Mouse (Mus musculus): ENCODE measurements around the gene Samm50. TPM values are rescaled to one million over a fixed set of nuclear protein-coding genes. Genes with fewer than 3 reads are reported as not detected.

The Samm50 gene
- polyA plus RNA-seq, 1 experiment from 2014 or later = 147 TPM

GRCm38 (mm10) chr15:84213162-84213739 lies 21.2 kb downstream of the Samm50 start:
- H3K27me3 ChIP-seq (ENCODE audit: insufficient read depth, low read length) = no peaks in the 10 kb centered on the region
- H3K4me3 ChIP-seq (replicated peaks; ENCODE audit: low read depth, low read length) = no peak overlapping the region
- no peaks in the 10 kb centered on the region for H3K9me3 ChIP-seq (replicated peaks; ENCODE audit: low read length)
- H3K27ac ChIP-seq = no peak overlapping the region
- peaks cover 17% of the 10 kb centered on the region for H3K4me1 ChIP-seq (replicated peaks; ENCODE audit: insufficient read depth, low read length)
- peaks cover 22% of the 10 kb centered on the region for H3K36me3 ChIP-seq (ENCODE audit: insufficient read depth, low read length)
- no peak overlapping the region for H3K9ac ChIP-seq (ENCODE audit: low read depth, low read length)
- no peak overlapping the region for H3K4me2 ChIP-seq (ENCODE audit: low read length)
- DNase-seq (ENCODE audit: low spot score) (no peak), ATAC-seq (replicated peaks; ENCODE audit: low FRiP score, low read depth) (no peak; the same call in 1 of the 2 replicates)
- no peak for TF ChIP-seq CTCF (IDR thresholded peaks at IDR 0.05; ENCODE audit: low read depth)
- WGBS = 86% methylated on average over 6 of the region's 6 CpGs

- WGBS = 45% methylated on average over 7 of the region's 7 CpGs
- ATAC-seq (replicated peaks; ENCODE audit: low FRiP score, low read depth) (no peak), DNase-seq (ENCODE audit: low spot score) (no peak)
- Histone ChIP-seq H3K4me2 (ENCODE audit: low read length) (no peak overlapping the region), H3K27ac (0 out of 2 replicates have a peak overlapping the region, but pooled peaks have one; percentile 13), H3K36me3 (ENCODE audit: insufficient read depth, low read length) (peaks cover 15% of the 10 kb centered on the region), H3K27me3 (ENCODE audit: insufficient read depth, low read length) (no peaks in the 10 kb centered on the region), H3K4me1 (replicated peaks; ENCODE audit: insufficient read depth, low read length) (peaks cover 26% of the 10 kb centered on the region), H3K9ac (ENCODE audit: low read depth, low read length) (no peak overlapping the region), H3K9me3 (replicated peaks; ENCODE audit: low read length) (no peaks in the 10 kb centered on the region), H3K4me3 (replicated peaks; ENCODE audit: low read depth, low read length) (no peak overlapping the region)
- TF ChIP-seq CTCF (IDR thresholded peaks at IDR 0.05; ENCODE audit: low read depth) = no peak
These were observed 22.4 kb downstream of the Samm50 start for GRCm38 (mm10) chr15:84214476-84214875.

GRCm38 (mm10) chr15:84215273-84215672 lies 23.2 kb downstream of the Samm50 start:
- H3K36me3 ChIP-seq (ENCODE audit: insufficient read depth, low read length) = peaks cover 7% of the 10 kb centered on the region
- DNase-seq (ENCODE audit: low spot score) = no peak
- WGBS = 82% methylated on average over 2 of the region's 2 CpGs
- no peaks in the 10 kb centered on the region for H3K9me3 ChIP-seq (replicated peaks; ENCODE audit: low read length)
- no peak overlapping the region for H3K4me2 ChIP-seq (ENCODE audit: low read length)
- ATAC-seq (replicated peaks; ENCODE audit: low FRiP score, low read depth) = no peak
- H3K27ac ChIP-seq = no peak overlapping the region
- no peak for TF ChIP-seq CTCF (IDR thresholded peaks at IDR 0.05; ENCODE audit: low read depth)
- H3K4me1 ChIP-seq (replicated peaks; ENCODE audit: insufficient read depth, low read length) = peaks cover 26% of the 10 kb centered on the region
- no peak overlapping the region for H3K4me3 ChIP-seq (replicated peaks; ENCODE audit: low read depth, low read length)
- H3K27me3 ChIP-seq (ENCODE audit: insufficient read depth, low read length) = no peaks in the 10 kb centered on the region
- H3K9ac ChIP-seq (ENCODE audit: low read depth, low read length) = no peak overlapping the region

- Histone ChIP-seq H3K4me2 (ENCODE audit: low read length) (no peak overlapping the region), H3K9ac (ENCODE audit: low read depth, low read length) (no peak overlapping the region), H3K27me3 (ENCODE audit: insufficient read depth, low read length) (no peaks in the 10 kb centered on the region), H3K27ac (peak overlapping the region; percentile 89), H3K4me1 (replicated peaks; ENCODE audit: insufficient read depth, low read length) (peaks cover 26% of the 10 kb centered on the region), H3K36me3 (ENCODE audit: insufficient read depth, low read length) (no peaks in the 10 kb centered on the region; the same call in 1 of the 2 replicates), H3K4me3 (replicated peaks; ENCODE audit: low read depth, low read length) (no peak overlapping the region), H3K9me3 (replicated peaks; ENCODE audit: low read length) (no peaks in the 10 kb centered on the region)
- ATAC-seq (replicated peaks; ENCODE audit: low FRiP score, low read depth) = 0 out of 2 replicates have a peak, but pooled peaks have one; percentile 26
- no peak for TF ChIP-seq CTCF (IDR thresholded peaks at IDR 0.05; ENCODE audit: low read depth)
- DNase-seq (ENCODE audit: low spot score) = no peak
These were observed 24.0 kb downstream of the Samm50 start for GRCm38 (mm10) chr15:84216026-84216425.

- no peak for TF ChIP-seq CTCF (IDR thresholded peaks at IDR 0.05; ENCODE audit: low read depth)
- H3K27ac ChIP-seq = peak overlapping the region; percentile 89
- H3K4me2 ChIP-seq (ENCODE audit: low read length) = no peak overlapping the region
- H3K4me1 ChIP-seq (replicated peaks; ENCODE audit: insufficient read depth, low read length) = peaks cover 26% of the 10 kb centered on the region
- ATAC-seq (replicated peaks; ENCODE audit: low FRiP score, low read depth) (peak; percentile 27; the same call in 1 of the 2 replicates), DNase-seq (ENCODE audit: low spot score) (peak; percentile 80)
- no peaks in the 10 kb centered on the region for H3K27me3 ChIP-seq (ENCODE audit: insufficient read depth, low read length)
- H3K9me3 ChIP-seq (replicated peaks; ENCODE audit: low read length) = no peaks in the 10 kb centered on the region
- no peaks in the 10 kb centered on the region; the same call in 1 of the 2 replicates for H3K36me3 ChIP-seq (ENCODE audit: insufficient read depth, low read length)
- H3K4me3 ChIP-seq (replicated peaks; ENCODE audit: low read depth, low read length) = no peak overlapping the region
- 19% methylated on average over 7 of the region's 7 CpGs for WGBS
- H3K9ac ChIP-seq (ENCODE audit: low read depth, low read length) = no peak overlapping the region
These were observed 24.5 kb downstream of the Samm50 start for GRCm38 (mm10) chr15:84216461-84217084.

GRCm38 (mm10) chr15:84217969-84218782 lies 26.1 kb downstream of the Samm50 start:
- WGBS = 24% methylated on average over 23 of the region's 23 CpGs
- peaks cover 26% of the 10 kb centered on the region for H3K4me1 ChIP-seq (replicated peaks; ENCODE audit: insufficient read depth, low read length)
- TF ChIP-seq CTCF (IDR thresholded peaks at IDR 0.05; ENCODE audit: low read depth) = no peak
- 0 out of 2 replicates have a peak overlapping the region, but pooled peaks have one; percentile 18 for H3K9ac ChIP-seq (ENCODE audit: low read depth, low read length)
- peak overlapping the region; percentile 66; the same call in 1 of the 2 replicates for H3K27ac ChIP-seq
- DNase-seq (ENCODE audit: low spot score) (no peak), ATAC-seq (replicated peaks; ENCODE audit: low FRiP score, low read depth) (no peak)
- H3K9me3 ChIP-seq (replicated peaks; ENCODE audit: low read length) = no peaks in the 10 kb centered on the region
- no peak overlapping the region for H3K4me3 ChIP-seq (replicated peaks; ENCODE audit: low read depth, low read length)
- no peak overlapping the region for H3K4me2 ChIP-seq (ENCODE audit: low read length)
- no peaks in the 10 kb centered on the region for H3K27me3 ChIP-seq (ENCODE audit: insufficient read depth, low read length)
- no peaks in the 10 kb centered on the region for H3K36me3 ChIP-seq (ENCODE audit: insufficient read depth, low read length)
